Mouse (Mus musculus) neural tube, embryonic 13.5 days (tissue): ENCODE measurements around the gene Aoc3. TPM values are rescaled to one million over a fixed set of nuclear protein-coding genes. Genes with fewer than 3 reads are reported as not detected.

Experiments used
- ATAC-seq: fragments of 200-750 bp; cut with Nextera tagmentation; 2 replicates; pipeline ENCODE4 v1.8.0; 2017; ENCODE audit warnings: low read depth, mild to moderate bottlenecking, moderate TSS enrichment, moderate library complexity
- H3K27ac ChIP-seq: fragments of 300-500 bp; sonication (generic); replicated peaks from 2 replicates; pipeline ENCODE4 v1.5.1; 2015; ENCODE audit warnings: moderate library complexity, mild to moderate bottlenecking, inconsistent platforms
- H3K27me3 ChIP-seq: fragments of 300-500 bp; sonication (generic); 2 replicates; pipeline ENCODE4 v1.6.1; 2015; ENCODE audit warnings: mild to moderate bottlenecking, inconsistent platforms
- H3K36me3 ChIP-seq: fragments of 300-500 bp; sonication (generic); 2 replicates; pipeline ENCODE4 v1.6.1; 2015; ENCODE audit warnings: mild to moderate bottlenecking, inconsistent platforms
- H3K4me1 ChIP-seq: fragments of 300-500 bp; sonication (generic); replicated peaks from 2 replicates; pipeline ENCODE4 v1.6.1; 2015; ENCODE audit warnings: inconsistent platforms
- H3K4me2 ChIP-seq: fragments of 300-500 bp; sonication (generic); 2 replicates; pipeline ENCODE4 v1.6.1; 2015; ENCODE audit warnings: inconsistent platforms, mild to moderate bottlenecking, moderate library complexity
- H3K4me3 ChIP-seq: fragments of 300-500 bp; sonication (generic); 2 replicates; pipeline ENCODE4 v1.5.1; 2015; ENCODE audit warnings: mild to moderate bottlenecking, inconsistent platforms
- H3K9ac ChIP-seq: fragments of 300-500 bp; sonication (generic); 2 replicates; pipeline ENCODE4 v1.6.1; 2015; ENCODE audit warnings: moderate library complexity, mild to moderate bottlenecking, inconsistent platforms
- H3K9me3 ChIP-seq: fragments of 300-500 bp; sonication (generic); 2 replicates; pipeline ENCODE4 v1.6.1; 2016; ENCODE audit warnings: inconsistent platforms
- WGBS: fragments of 180-500 bp; shearing (Covaris S2); methylation state at CpG from one replicate; pipeline ENCODE4 v1.1.7; 2015; 5-methylcytosine and 5-hydroxymethylcytosine counted together
- polyA plus RNA-seq: library from polyadenylated mRNA; unstranded; fragments of >200 nt; fragmentation: Nextera tagmentation; extraction: Ambion mirVana; gene quantifications from 2 replicates; pipeline ENCODE4 v1.2.1, GENCODE M21; 2015

Gene Aoc3
- polyA plus RNA-seq, 1 experiment from 2014 or later, result not detected

GRCm38 (mm10) chr11:101332537-101332936, 2.1 kb downstream of the Aoc3 start:
- no peak overlapping the region for H3K4me3 ChIP-seq
- H3K27me3 ChIP-seq, result no peaks in the 10 kb centered on the region
- H3K4me2 ChIP-seq, result no peak overlapping the region
- no peaks in the 10 kb centered on the region for H3K36me3 ChIP-seq
- peaks cover 9% of the 10 kb centered on the region for H3K4me1 ChIP-seq
- H3K9ac ChIP-seq, result no peak overlapping the region
- 80% methylated on average over 3 of the region's 3 CpGs for WGBS
- H3K9me3 ChIP-seq, result no peaks in the 10 kb centered on the region
- no peak for ATAC-seq
- no peak overlapping the region for H3K27ac ChIP-seq

DNA sequence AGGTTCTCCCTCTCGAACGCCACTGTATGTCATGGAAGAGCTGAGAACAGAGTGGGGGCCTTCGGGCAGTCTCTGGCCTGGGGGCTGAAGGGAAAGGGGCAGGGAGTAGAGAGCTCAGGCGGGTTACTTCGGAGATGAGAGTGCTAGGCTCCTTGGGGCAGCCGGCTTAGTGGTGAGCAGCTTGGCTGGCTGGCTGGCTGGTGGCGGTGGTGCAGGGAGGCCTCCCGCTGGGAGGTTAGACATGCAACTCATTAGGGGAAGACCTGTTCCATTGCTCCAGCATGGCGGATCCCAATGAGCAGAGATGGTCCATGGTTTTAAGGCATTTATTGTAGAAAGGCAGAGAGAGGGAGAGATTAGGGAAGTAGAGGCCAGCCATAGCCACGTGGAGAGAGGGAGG, 3.6 kb downstream of the Aoc3 start:
- H3K4me3 ChIP-seq, result no peak overlapping the region
- H3K27ac ChIP-seq, result no peak overlapping the region
- H3K36me3 ChIP-seq, result no peaks in the 10 kb centered on the region
- no peak overlapping the region for H3K4me2 ChIP-seq
- WGBS, result 32% methylated on average over 10 of the region's 10 CpGs
- H3K4me1 ChIP-seq, result peaks cover 24% of the 10 kb centered on the region
- no peak overlapping the region for H3K9ac ChIP-seq
- no peaks in the 10 kb centered on the region for H3K27me3 ChIP-seq
- H3K9me3 ChIP-seq, result no peaks in the 10 kb centered on the region
- ATAC-seq, result no peak

DNA sequence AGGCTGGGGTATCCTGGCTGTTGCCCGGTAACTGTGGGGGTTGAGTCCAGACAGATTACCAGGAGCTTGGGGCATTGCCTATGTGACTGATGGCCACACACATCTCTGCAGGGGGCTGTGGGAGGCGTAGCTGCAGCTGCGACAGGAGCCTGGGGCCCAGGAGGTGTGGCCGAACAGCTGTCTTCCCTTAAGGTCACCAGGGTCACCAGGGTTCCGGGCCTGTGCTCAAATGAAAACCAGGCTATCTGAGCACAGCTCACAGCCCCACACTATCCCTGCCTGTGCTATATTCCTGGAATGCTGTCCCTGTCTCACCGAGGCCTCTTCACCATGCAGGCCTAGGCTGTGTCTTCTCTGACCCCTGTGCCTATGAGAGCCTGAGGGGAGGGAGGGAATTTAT, 4.1 kb downstream of the Aoc3 start:
- peaks cover 24% of the 10 kb centered on the region for H3K4me1 ChIP-seq
- no peak overlapping the region for H3K4me3 ChIP-seq
- H3K36me3 ChIP-seq, result no peaks in the 10 kb centered on the region
- WGBS, result 3% methylated on average over 6 of the region's 6 CpGs
- H3K9me3 ChIP-seq, result no peaks in the 10 kb centered on the region
- no peak overlapping the region for H3K9ac ChIP-seq
- ATAC-seq, result no peak
- H3K4me2 ChIP-seq, result no peak overlapping the region
- H3K27me3 ChIP-seq, result no peaks in the 10 kb centered on the region
- no peak overlapping the region for H3K27ac ChIP-seq

GRCm38 (mm10) chr11:101335685-101336084, 5.3 kb downstream of the Aoc3 start:
- Histone ChIP-seq H3K9me3 (no peaks in the 10 kb centered on the region), H3K36me3 (no peaks in the 10 kb centered on the region), H3K9ac (no peak overlapping the region), H3K4me3 (no peak overlapping the region), H3K27me3 (no peaks in the 10 kb centered on the region), H3K27ac (no peak overlapping the region), H3K4me1 (peaks cover 24% of the 10 kb centered on the region), H3K4me2 (no peak overlapping the region)
- no peak for ATAC-seq
- WGBS, result 85% methylated on average over 9 of the region's 9 CpGs

DNA sequence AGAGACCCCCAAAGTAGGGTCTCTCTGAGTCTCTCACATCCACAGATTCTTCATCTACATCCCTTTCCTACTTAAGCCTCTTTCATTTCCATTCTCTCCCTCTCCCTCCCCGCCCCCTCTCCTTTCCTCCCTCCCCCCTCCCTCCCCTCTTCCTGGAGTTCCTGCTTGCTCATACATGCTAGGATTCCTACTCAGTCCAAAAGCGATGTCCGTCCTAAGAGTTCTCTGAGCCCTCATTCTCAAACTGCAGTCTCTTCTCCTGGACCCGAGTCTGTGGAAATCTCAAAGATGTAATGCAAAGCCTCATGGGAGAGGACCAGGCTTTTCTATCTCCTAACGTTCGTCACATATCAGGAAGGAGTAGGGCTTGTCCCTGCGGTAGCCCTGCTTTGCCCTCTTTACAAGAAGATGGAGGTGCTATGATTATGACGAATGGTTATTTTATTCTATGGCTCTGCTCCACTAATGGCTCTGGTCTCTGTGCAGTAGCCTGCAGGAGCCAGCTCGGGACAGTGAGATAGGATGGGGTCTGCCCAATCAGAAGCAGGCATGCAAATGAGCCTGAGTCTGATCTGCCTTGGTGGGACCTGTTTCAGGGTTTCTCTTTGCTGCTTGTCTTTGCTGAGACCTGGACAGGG, 7.8 kb downstream of the Aoc3 start:
- Histone ChIP-seq H3K4me1 (peaks cover 24% of the 10 kb centered on the region), H3K27me3 (no peaks in the 10 kb centered on the region), H3K27ac (peak overlapping the region; percentile 70), H3K4me3 (peak overlapping the region; percentile 39), H3K36me3 (no peaks in the 10 kb centered on the region), H3K9me3 (no peaks in the 10 kb centered on the region), H3K9ac (peak overlapping the region; percentile 64), H3K4me2 (peak overlapping the region; percentile 63)
- ATAC-seq, result peak; percentile 94
- whole genome bisulfite sequencing, result 0% methylated on average over 9 of the region's 9 CpGs

- no peak for ATAC-seq
- Histone ChIP-seq H3K4me3 (no peak overlapping the region), H3K4me1 (no peaks in the 10 kb centered on the region), H3K9me3 (no peaks in the 10 kb centered on the region), H3K27ac (no peak overlapping the region), H3K27me3 (no peaks in the 10 kb centered on the region), H3K36me3 (no peaks in the 10 kb centered on the region), H3K9ac (no peak overlapping the region), H3K4me2 (no peak overlapping the region)
- 76% methylated on average over 10 of the region's 10 CpGs for WGBS
Observed at GRCm38 (mm10) chr11:101347083-101347775, 16.8 kb downstream of the Aoc3 start.

GRCm38 (mm10) chr11:101348774-101349173, 18.4 kb downstream of the Aoc3 start:
- H3K27ac ChIP-seq, result no peak overlapping the region
- H3K9ac ChIP-seq, result no peak overlapping the region
- H3K36me3 ChIP-seq, result no peaks in the 10 kb centered on the region
- no peak for ATAC-seq
- H3K4me3 ChIP-seq, result no peak overlapping the region
- H3K27me3 ChIP-seq, result no peaks in the 10 kb centered on the region
- 70% methylated on average over 7 of the region's 7 CpGs for WGBS
- no peak overlapping the region for H3K4me2 ChIP-seq
- no peaks in the 10 kb centered on the region for H3K9me3 ChIP-seq
- no peaks in the 10 kb centered on the region for H3K4me1 ChIP-seq

- WGBS, result 80% methylated on average over 3 of the region's 3 CpGs
- Histone ChIP-seq H3K4me1 (no peaks in the 10 kb centered on the region), H3K4me2 (no peak overlapping the region), H3K9me3 (no peaks in the 10 kb centered on the region), H3K27me3 (no peaks in the 10 kb centered on the region), H3K4me3 (no peak overlapping the region), H3K36me3 (no peaks in the 10 kb centered on the region), H3K9ac (no peak overlapping the region), H3K27ac (no peak overlapping the region)
- no peak for ATAC-seq
Observed at GRCm38 (mm10) chr11:101349216-101349615, 18.8 kb downstream of the Aoc3 start.

DNA sequence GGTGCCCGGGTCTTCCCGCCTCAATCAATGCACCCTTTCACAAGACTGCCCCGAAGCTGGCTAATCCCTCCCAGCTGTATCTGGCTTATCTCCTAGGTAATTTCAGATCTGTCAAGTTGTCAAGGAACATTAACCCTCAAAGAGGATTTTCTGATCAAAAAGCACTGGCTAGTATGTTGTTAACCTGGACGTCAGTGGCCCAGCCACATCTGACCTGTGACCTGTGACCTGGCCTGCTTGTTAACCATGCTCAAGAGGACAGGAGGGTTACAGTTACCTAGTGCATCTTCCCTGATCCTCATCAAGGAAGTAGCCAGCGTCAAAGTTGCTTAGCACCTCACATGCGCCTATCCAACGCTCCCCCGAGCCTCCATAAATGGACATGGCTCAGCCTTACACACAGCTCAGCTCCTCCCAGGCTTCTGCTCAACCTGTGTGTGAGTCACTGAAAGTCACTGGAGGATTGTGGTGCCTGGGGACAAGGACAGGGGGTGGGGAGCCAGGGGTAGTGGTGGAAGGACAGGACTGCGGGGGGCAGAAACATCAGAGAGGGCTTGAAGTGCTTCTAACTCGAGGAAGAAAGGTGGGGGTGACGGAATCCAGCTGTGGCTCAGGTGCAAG, 20.8 kb downstream of the Aoc3 start:
- Histone ChIP-seq H3K27ac (no peak overlapping the region), H3K9ac (no peak overlapping the region), H3K4me2 (no peak overlapping the region), H3K4me3 (no peak overlapping the region), H3K4me1 (no peaks in the 10 kb centered on the region), H3K9me3 (no peaks in the 10 kb centered on the region), H3K27me3 (no peaks in the 10 kb centered on the region), H3K36me3 (no peaks in the 10 kb centered on the region)
- ATAC-seq, result no peak
- 74% methylated on average over 11 of the region's 11 CpGs for WGBS

DNA sequence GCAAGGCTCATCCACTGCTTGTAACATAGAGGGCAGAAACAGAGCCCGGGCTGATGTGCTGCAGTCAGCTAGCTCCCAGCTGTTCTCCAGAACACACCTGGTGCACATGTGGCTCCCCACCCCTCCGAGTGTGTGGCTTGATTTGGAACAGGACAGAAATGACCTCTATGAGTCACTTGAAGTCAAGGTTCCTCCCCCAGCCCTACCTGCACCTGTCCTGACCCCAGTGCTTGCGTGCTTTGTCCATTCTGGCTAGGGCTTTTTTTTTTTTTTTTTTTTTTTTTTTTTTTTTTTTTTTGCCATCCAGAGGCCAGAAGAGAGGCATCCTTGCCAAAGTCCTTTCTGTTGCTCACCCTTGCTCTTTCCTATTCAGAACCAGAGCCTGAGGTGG, 21.3 kb downstream of the Aoc3 start:
- no peaks in the 10 kb centered on the region for H3K27me3 ChIP-seq
- H3K4me2 ChIP-seq, result no peak overlapping the region
- H3K27ac ChIP-seq, result no peak overlapping the region
- WGBS, result 69% methylated on average over 3 of the region's 3 CpGs
- no peaks in the 10 kb centered on the region for H3K4me1 ChIP-seq
- H3K4me3 ChIP-seq, result no peak overlapping the region
- H3K36me3 ChIP-seq, result no peaks in the 10 kb centered on the region
- no peaks in the 10 kb centered on the region for H3K9me3 ChIP-seq
- H3K9ac ChIP-seq, result no peak overlapping the region
- ATAC-seq, result no peak

GRCm38 (mm10) chr11:101353436-101353835, 23.0 kb downstream of the Aoc3 start:
- H3K9ac ChIP-seq, result no peak overlapping the region
- H3K4me1 ChIP-seq, result no peaks in the 10 kb centered on the region
- H3K9me3 ChIP-seq, result no peaks in the 10 kb centered on the region
- H3K36me3 ChIP-seq, result no peaks in the 10 kb centered on the region
- H3K4me3 ChIP-seq, result no peak overlapping the region
- ATAC-seq, result no peak
- H3K4me2 ChIP-seq, result no peak overlapping the region
- H3K27ac ChIP-seq, result no peak overlapping the region
- H3K27me3 ChIP-seq, result no peaks in the 10 kb centered on the region
- WGBS, result 90% methylated on average over 12 of the region's 12 CpGs

GRCm38 (mm10) chr11:101354438-101355010, 24.1 kb downstream of the Aoc3 start:
- ATAC-seq, result no peak
- H3K9ac ChIP-seq, result no peak overlapping the region
- H3K27me3 ChIP-seq, result no peaks in the 10 kb centered on the region
- 87% methylated on average over 5 of the region's 5 CpGs for WGBS
- no peak overlapping the region for H3K27ac ChIP-seq
- no peak overlapping the region for H3K4me3 ChIP-seq
- no peak overlapping the region for H3K4me2 ChIP-seq
- H3K4me1 ChIP-seq, result no peaks in the 10 kb centered on the region
- H3K9me3 ChIP-seq, result no peaks in the 10 kb centered on the region
- H3K36me3 ChIP-seq, result no peaks in the 10 kb centered on the region
